Mouse (Mus musculus) limb, embryonic 14.5 days (tissue): Measurements from ENCODE around the gene Morn5. TPM values are rescaled to one million over a fixed set of nuclear protein-coding genes. Genes with fewer than 3 reads are reported as not detected.

Experiments
- ATAC-seq: fragments of 200-750 bp; cut with Nextera tagmentation; 2 replicates; pipeline ENCODE4 v1.8.0; 2017; ENCODE audit warnings: low read depth, moderate number of reproducible peaks, moderate TSS enrichment; ENCODE audit not compliant: low FRiP score
- DNase-seq: peaks from one replicate; pipeline ENCODE4 v3.0.0-alpha.2; 2015; ENCODE audit warnings: low spot score
- H3K27ac ChIP-seq: fragments of 300-500 bp; sonication (generic); replicated peaks from 2 replicates; pipeline ENCODE4 v1.5.1; 2014; ENCODE audit warnings: low read depth, mild to moderate bottlenecking, low read length, moderate library complexity, mixed read lengths
- H3K27me3 ChIP-seq: fragments of 300-500 bp; sonication (generic); 2 replicates; pipeline ENCODE4 v1.6.1; 2014; ENCODE audit warnings: low read length, mixed read lengths; ENCODE audit not compliant: control insufficient read depth, insufficient read depth
- H3K36me3 ChIP-seq: fragments of 300-500 bp; sonication (generic); 2 replicates; pipeline ENCODE4 v1.6.1; 2014; ENCODE audit warnings: mild to moderate bottlenecking, low read length, moderate library complexity, mixed read lengths; ENCODE audit not compliant: control insufficient read depth, insufficient read depth
- H3K4me1 ChIP-seq: fragments of 300-500 bp; sonication (generic); 2 replicates; pipeline ENCODE4 v1.6.1; 2014; ENCODE audit warnings: antibody characterized with exemption, low read length, mixed read lengths; ENCODE audit not compliant: control insufficient read depth, insufficient read depth
- H3K4me2 ChIP-seq: fragments of 300-500 bp; sonication (generic); replicated peaks from 2 replicates; pipeline ENCODE4 v1.6.1; 2014; ENCODE audit warnings: low read depth, mild to moderate bottlenecking, low read length, moderate library complexity; ENCODE audit not compliant: severe bottlenecking
- H3K4me3 ChIP-seq: fragments of 300-500 bp; sonication (generic); replicated peaks from 2 replicates; pipeline ENCODE4 v1.5.1; 2014; ENCODE audit warnings: low read length
- H3K9ac ChIP-seq: fragments of 300-500 bp; sonication (generic); 2 replicates; pipeline ENCODE4 v1.6.1; 2014; ENCODE audit warnings: mild to moderate bottlenecking, low read depth, low read length, moderate library complexity; ENCODE audit not compliant: severe bottlenecking
- H3K9me3 ChIP-seq: fragments of 300-500 bp; sonication (generic); 2 replicates; pipeline ENCODE4 v1.6.1; 2016; ENCODE audit warnings: low read length; ENCODE audit not compliant: control insufficient read depth
- POLR2A ChIP-seq: fragments of 200-500 bp; IDR thresholded peaks from 2 replicates; pipeline ENCODE4 v1.8.0; 2012; ENCODE audit warnings: inconsistent platforms, mild to moderate bottlenecking, moderate library complexity, borderline replicate concordance; ENCODE audit not compliant: insufficient read depth, insufficient read length; ENCODE audit errors: extremely low read depth
- WGBS: fragments of 180-500 bp; shearing (Covaris S2); extraction: QIAGEN DNeasy Blood & Tissue Kit; methylation state at CpG from one replicate; pipeline ENCODE4 v1.1.7; 2014; 5-methylcytosine and 5-hydroxymethylcytosine counted together
- polyA plus RNA-seq, 2 experiments: library from polyadenylated mRNA; depleted of rRNA in 1 of 2; stranded (reverse) in 1 of 2; unstranded in 1 of 2; fragments of >200 nt; fragmentation: Nextera tagmentation in 1 of 2; extraction: Ambion mirVana in 1 of 2; gene quantifications; 2 replicates each; pipeline versions ENCODE4 v1.2.1 to v1.2.3; 2012 to 2014

The Morn5 gene
- polyA plus RNA-seq, 2 experiments: 0.19 TPM; not detected in 1

DNA sequence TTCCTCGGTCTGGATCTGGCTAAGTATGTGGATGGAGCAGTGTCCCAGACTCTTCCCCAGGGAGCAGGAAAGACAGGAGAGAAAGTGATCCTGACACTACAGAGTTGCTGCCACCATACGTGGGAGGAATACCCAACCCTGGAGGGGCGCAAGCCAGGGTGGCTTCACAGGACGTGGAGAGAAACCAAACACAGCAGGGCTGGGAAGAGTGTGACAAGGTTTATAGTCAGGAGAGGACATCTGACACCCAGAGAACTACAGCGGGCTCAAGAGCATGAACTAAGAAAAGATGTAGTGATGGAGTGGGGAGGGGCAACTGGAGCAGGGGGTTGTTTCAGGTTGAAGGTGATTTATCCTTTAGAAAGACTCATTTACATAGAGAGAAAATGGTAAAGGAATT lies 12.2 kb downstream of the Morn5 start:
- no peaks in the 10 kb centered on the region for H3K36me3 ChIP-seq
- H3K4me1 ChIP-seq: no peaks in the 10 kb centered on the region
- H3K4me3 ChIP-seq: no peak overlapping the region
- TF ChIP-seq POLR2A: no peak
- no peak overlapping the region for H3K27ac ChIP-seq
- 46% methylated on average over 5 of the region's 5 CpGs for WGBS
- no peak overlapping the region for H3K9ac ChIP-seq
- H3K4me2 ChIP-seq: no peak overlapping the region
- DNase-seq (no peak), ATAC-seq (no peak)
- no peaks in the 10 kb centered on the region for H3K27me3 ChIP-seq
- no peaks in the 10 kb centered on the region for H3K9me3 ChIP-seq

- 50% methylated on average over 9 of the region's 9 CpGs for WGBS
These were observed 17.9 kb downstream of the Morn5 start for GRCm38 (mm10) chr2:36067132-36067531.

DNA sequence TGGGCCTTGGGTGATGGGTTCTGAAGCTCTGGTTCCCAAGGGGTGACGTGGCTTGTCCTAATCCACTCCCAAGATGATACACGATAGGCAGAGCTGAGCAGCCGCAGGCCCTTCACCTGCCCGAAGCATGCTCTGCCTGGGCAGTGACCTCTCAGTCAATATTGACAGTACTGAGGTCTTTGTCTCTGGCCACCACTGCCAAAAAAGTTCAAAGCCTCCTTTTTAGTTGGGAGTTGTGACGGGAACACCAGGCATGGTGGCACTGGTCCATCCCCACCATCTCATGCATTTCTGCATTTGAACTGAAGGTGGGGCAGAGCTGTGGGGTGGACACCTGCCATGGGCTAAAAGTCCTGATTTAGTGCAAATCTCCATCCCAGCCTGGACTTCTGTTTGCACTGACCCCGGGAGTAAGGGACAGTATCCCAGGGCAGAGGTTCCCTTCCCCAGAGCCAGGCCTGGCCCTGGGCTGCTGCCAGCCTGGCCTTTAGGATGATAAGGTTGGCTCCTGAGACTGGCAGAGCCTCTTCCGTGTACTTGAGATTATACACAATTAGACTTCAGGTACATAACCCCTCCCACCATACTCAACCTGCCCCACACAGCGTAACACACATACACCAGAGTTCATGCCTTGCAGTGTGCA lies 22.5 kb downstream of the Morn5 start:
- Histone ChIP-seq H3K9ac (no peak overlapping the region), H3K9me3 (no peaks in the 10 kb centered on the region), H3K36me3 (no peaks in the 10 kb centered on the region), H3K4me1 (no peaks in the 10 kb centered on the region), H3K4me3 (no peak overlapping the region), H3K4me2 (no peak overlapping the region), H3K27ac (no peak overlapping the region), H3K27me3 (no peaks in the 10 kb centered on the region)
- 81% methylated on average over 8 of the region's 8 CpGs for WGBS
- no peak for DNase-seq
- ATAC-seq: no peak
- TF ChIP-seq POLR2A: no peak

More at GRCm38 (mm10) chr2:36067132-36067531, 17.9 kb downstream of the Morn5 start:
- Histone ChIP-seq H3K27ac (no peak overlapping the region), H3K4me2 (no peak overlapping the region), H3K4me1 (no peaks in the 10 kb centered on the region), H3K9me3 (no peaks in the 10 kb centered on the region), H3K27me3 (no peaks in the 10 kb centered on the region), H3K4me3 (no peak overlapping the region), H3K9ac (no peak overlapping the region), H3K36me3 (no peaks in the 10 kb centered on the region)
- no peak for TF ChIP-seq POLR2A
- no peak for DNase-seq
- no peak for ATAC-seq

DNA sequence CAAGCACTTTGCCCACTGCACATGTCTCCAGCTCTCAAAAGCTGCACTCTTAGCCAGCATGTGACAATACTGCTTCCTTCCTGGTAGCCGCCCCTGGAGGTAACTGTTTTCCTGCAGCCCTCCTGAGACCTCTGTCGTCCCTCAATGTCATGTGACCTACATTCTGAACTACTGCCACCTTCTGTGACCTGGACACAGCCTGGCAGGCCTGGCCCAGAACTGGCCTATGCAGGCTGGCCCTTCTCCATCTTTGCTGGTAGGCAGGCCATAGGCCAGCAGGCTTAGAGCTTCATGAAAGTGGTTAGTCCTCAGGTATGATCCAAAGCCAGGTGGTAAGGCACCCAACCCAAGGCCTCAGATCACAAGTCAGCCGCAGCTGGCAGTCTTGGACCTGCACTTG lies 24.5 kb downstream of the Morn5 start:
- 58% methylated on average over 3 of the region's 3 CpGs for WGBS
- Histone ChIP-seq H3K4me3 (no peak overlapping the region), H3K36me3 (no peaks in the 10 kb centered on the region), H3K4me1 (peaks cover 10% of the 10 kb centered on the region; the same call in 1 of the 2 replicates), H3K27ac (no peak overlapping the region), H3K9ac (no peak overlapping the region), H3K4me2 (no peak overlapping the region), H3K9me3 (no peaks in the 10 kb centered on the region), H3K27me3 (no peaks in the 10 kb centered on the region)
- ATAC-seq: no peak
- TF ChIP-seq POLR2A: no peak
- no peak for DNase-seq

DNA sequence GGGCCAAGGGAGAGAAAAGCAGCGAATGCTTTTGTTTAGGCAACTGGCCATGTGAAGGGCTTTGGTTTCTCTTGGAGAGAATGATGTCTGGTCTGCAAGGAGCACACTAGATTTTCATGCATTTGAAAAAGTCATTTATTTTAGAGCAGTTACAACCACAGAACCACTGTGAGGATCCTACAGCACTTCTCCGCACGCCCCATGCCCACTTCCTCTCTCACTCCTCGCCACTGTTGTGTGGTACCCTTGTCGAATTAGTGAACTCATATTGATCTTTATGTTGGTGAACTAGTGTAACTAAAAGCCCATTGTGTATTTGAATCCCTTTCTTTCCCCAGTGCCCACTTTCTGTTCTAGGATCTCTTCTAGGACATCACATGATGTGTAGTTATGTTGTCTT lies 26.0 kb downstream of the Morn5 start:
- H3K36me3 ChIP-seq: no peaks in the 10 kb centered on the region
- ATAC-seq (no peak), DNase-seq (no peak)
- no peaks in the 10 kb centered on the region for H3K27me3 ChIP-seq
- H3K4me1 ChIP-seq: peaks cover 10% of the 10 kb centered on the region; the same call in 1 of the 2 replicates
- H3K27ac ChIP-seq: no peak overlapping the region
- H3K9ac ChIP-seq: no peak overlapping the region
- H3K4me3 ChIP-seq: no peak overlapping the region
- TF ChIP-seq POLR2A: no peak
- no peaks in the 10 kb centered on the region for H3K9me3 ChIP-seq
- 91% methylated on average over 5 of the region's 5 CpGs for WGBS
- H3K4me2 ChIP-seq: no peak overlapping the region

- Histone ChIP-seq H3K9ac (0 out of 2 replicates have a peak overlapping the region, but pooled peaks have one; percentile 16), H3K9me3 (no peaks in the 10 kb centered on the region), H3K27ac (no peak overlapping the region), H3K4me2 (peak overlapping the region; percentile 7; the same call in 1 of the 2 replicates), H3K4me1 (peaks cover 10% of the 10 kb centered on the region; the same call in 1 of the 2 replicates), H3K27me3 (no peaks in the 10 kb centered on the region), H3K36me3 (no peaks in the 10 kb centered on the region), H3K4me3 (no peak overlapping the region)
- WGBS: 9% methylated on average over 11 of the region's 11 CpGs
- no peak for TF ChIP-seq POLR2A
- ATAC-seq (no peak), DNase-seq (no peak)
These were observed 28.0 kb downstream of the Morn5 start for GRCm38 (mm10) chr2:36077160-36077761.
